Mouse (Mus musculus): Measurements from ENCODE around the gene Itga4. TPM values are rescaled to one million over a fixed set of nuclear protein-coding genes. Genes with fewer than 3 reads are reported as not detected.

The Itga4 gene
- total RNA-seq, 2 experiments from 2014 or later: 12.2 to 12.3 TPM

DNA sequence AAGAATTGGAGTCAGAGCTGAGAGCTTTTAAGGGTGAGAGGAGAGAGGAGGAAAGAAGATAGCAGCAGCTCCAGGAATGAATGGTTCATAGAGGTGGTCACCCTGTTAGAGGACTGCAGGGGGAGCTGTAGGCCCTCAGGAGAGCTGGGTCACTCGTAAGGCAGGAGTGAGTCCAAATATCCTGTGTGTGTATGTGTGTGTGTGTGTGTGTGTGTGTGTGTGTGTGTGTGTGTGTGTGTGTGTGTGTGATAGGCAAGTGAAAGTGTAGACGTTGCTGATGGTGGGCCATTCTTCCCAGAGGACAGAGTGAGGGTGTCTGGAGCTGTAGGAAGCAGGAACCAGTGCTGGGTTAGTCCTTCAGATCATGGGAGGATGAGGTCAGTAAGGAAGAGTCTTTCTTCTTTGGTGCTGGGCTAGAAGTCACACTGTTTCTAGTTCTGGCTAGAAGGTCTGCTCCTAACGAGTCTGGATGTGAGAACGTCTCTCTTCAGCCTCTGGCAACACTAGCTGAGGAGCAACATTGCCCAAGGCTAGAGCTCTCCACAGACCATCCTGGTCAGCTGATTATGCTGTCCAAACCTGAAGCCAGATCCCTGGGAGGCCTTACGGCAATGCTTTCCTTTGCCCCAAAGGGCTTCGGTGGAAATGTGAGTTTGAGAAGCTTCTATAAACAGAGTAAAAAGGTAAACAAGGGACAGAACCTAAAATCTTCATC is 117.4 kb downstream of the Itga4 start:
- peak in 1 of 2 experiments; percentile 26 for DNase-seq (ENCODE audit: extremely low spot score in 1 of 2, low spot score in 2 of 2)
- intact Hi-C loops (cut with DNase I): loop anchor here (5.0 kb wide), 1 partner anchor 125 kb away; no protein-coding TSS in a partner anchor

DNA sequence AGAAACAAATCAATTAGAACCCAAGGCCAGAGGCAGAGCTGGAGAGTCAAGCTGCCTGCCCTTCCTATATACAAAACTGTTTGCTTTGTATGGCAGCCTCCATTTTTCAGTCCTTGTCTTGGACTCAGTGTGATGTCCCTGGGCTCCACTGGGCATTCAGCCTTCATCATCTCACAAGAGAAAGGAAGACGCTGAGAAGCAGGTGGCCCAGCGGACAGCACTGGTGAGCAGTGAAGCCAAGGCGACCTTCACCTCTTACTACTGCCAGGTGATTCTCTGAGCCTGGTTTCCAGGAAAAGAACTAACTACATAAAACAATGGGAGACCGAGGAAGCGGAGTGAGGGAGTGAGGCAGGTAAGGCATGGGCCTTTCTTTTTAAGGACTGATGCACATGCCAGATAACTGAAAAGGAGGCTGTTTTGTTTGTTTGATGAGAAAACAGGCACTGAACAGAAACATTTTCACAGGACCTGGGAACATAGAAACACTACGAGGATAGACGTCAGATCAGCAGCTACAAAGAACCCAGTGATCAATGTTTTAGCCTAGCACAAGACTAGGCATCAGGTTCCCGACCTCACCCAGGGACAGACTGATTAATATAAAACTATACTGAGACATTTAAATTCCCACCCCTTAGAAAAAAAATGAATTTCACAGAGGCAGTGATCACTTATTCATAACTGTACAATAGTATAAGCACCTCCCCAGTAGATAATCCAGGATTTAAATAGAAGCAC is 123.3 kb downstream of the Itga4 start:
- intact Hi-C loops (cut with DNase I): no loop called here
- DNase-seq (ENCODE audit: extremely low spot score in 1 of 2, low spot score in 2 of 2): no peak

DNA sequence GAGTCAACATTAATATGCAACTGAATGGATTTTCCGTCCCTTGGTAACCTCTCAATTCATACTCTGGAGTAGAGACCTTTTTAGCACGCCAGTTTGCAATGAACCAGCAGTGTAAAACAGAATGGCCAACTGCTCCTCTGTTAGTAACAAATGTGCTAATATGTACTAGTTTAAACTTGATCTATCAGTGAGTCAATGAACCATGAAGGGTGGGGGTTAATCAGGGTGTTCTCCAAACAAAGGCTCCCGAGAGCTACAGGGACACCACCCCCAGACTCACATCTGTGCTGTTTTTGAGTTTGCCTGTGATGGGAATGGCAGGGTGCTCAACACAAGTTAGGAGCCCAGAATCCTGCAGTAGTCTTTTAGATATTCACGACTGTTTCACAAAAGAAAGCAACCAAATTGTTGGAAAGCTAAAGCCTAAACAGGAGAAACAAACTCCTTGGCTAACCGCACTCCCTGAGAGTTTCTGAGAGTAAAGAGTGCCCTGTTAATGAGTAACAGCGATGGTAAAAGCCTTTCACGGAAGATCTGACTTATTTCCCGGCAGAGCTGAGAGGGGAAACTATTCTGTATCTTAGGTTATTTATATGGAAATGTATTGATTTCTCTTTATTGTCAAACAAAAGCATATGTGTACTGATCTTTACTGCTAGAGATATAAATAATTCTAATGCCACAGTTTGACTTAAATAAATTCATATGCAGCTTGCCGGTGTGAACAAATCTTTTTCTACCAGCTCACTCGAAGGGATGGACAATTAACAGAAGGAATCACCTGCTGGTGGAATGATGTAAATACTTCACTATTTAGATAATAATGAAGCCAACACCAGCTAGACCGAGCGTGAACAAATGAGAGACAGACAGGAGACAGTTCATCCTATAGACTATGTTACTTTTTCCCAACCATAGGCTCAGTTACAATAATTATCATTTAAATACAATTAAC is 124.1 kb downstream of the Itga4 start:
- intact Hi-C loops (cut with DNase I): no loop called here
- DNase-seq (ENCODE audit: extremely low spot score in 1 of 2, low spot score in 2 of 2): no peak

Other genes starting within 250 kb of the Itga4 start
- gene Neurod1, start 201.3 kb downstream of the Itga4 start, total RNA-seq (2021): 10 to 100 TPM; 20.2 to 20.8 TPM
- gene Cerkl, start 201.4 kb downstream of the Itga4 start, total RNA-seq (2021): 1 to 10 TPM; 1.7 to 3.1 TPM